ENCODE assay signal across 8 mouse cellular contexts in genomic region chr6:47650463-47651384, GRCm38 (mm10). TPM values are rescaled to one million over a fixed set of nuclear protein-coding genes. Genes with fewer than 3 reads are reported as not detected.
DNase-seq lines count a peak whose midpoint lies in the region; ATAC-seq and TF ChIP-seq lines count a peak whose summit lies in the region.

No protein-coding gene starts in this region.

- H3K4me3 ChIP-seq in bone marrow, adult 2 months (replicated peaks; ENCODE audit: control insufficient read depth, low read depth, low read length), result peak overlapping the region; percentile 67
- peak overlapping the region; percentile 68 for H3K4me3 ChIP-seq in embryonic facial prominence, embryonic 15.5 days (replicated peaks)
- H3K4me3 ChIP-seq in limb, embryonic 15.5 days, result peak overlapping the region; percentile 66

- 2% methylated on average over 46 of the region's 46 CpGs for WGBS in bone marrow, adult 2 months
- 3% methylated on average over 44 of the region's 46 CpGs for WGBS in embryonic facial prominence, embryonic 15.5 days
- WGBS in limb, embryonic 15.5 days, result 3% methylated on average over 46 of the region's 46 CpGs

- peak; percentile 99 for DNase-seq in 416B (ENCODE audit: low read depth)
- DNase-seq in heart, adult 8-10 months (ENCODE audit: low spot score), result peak; percentile 95
- peak; percentile 92 for DNase-seq in kidney, adult 9 months
- peak; percentile 87 to 92 for DNase-seq in monocyte, adult 2 months (ENCODE audit: low read depth in 1 of 2, low spot score in 2 of 2)
- DNase-seq in spleen, postnatal 36 days (ENCODE audit: low spot score in 2 of 2), result peak; percentile 82 to 88

- no peaks in the 10 kb centered on the region for H3K36me3 ChIP-seq in embryonic facial prominence, embryonic 15.5 days
- no peaks in the 10 kb centered on the region for H3K36me3 ChIP-seq in limb, embryonic 15.5 days

- H3K27me3 ChIP-seq in embryonic facial prominence, embryonic 15.5 days, result 0 out of 2 replicates have a peak, but pooled peaks cover 3% of the 10 kb centered on the region
- no peaks in the 10 kb centered on the region for H3K27me3 ChIP-seq in limb, embryonic 15.5 days

- ATAC-seq in embryonic facial prominence, embryonic 15.5 days (ENCODE audit: insufficient number of reproducible peaks, low FRiP score, low TSS enrichment, low read depth), result peak; percentile 95
- peak; percentile 94 for ATAC-seq in limb, embryonic 15.5 days (ENCODE audit: insufficient number of reproducible peaks, low FRiP score, low TSS enrichment, low read depth)

- H3K27ac ChIP-seq in bone marrow, adult 2 months (ENCODE audit: control insufficient read depth, insufficient read depth, low read depth, low read length, poor library complexity), result peak overlapping the region; percentile 51
- H3K27ac ChIP-seq in embryonic facial prominence, embryonic 15.5 days (replicated peaks), result peak overlapping the region; percentile 85
- peak overlapping the region; percentile 82 for H3K27ac ChIP-seq in limb, embryonic 15.5 days

- H3K4me1 ChIP-seq in bone marrow, adult 2 months (ENCODE audit: control insufficient read depth, insufficient read depth, low read length), result peaks cover 1% of the 10 kb centered on the region; the same call in 1 of the 2 replicates
- no peaks in the 10 kb centered on the region for H3K4me1 ChIP-seq in embryonic facial prominence, embryonic 15.5 days
- no peaks in the 10 kb centered on the region for H3K4me1 ChIP-seq in limb, embryonic 15.5 days

- H3K9ac ChIP-seq in embryonic facial prominence, embryonic 15.5 days, result peak overlapping the region; percentile 58
- H3K9ac ChIP-seq in limb, embryonic 15.5 days, result peak overlapping the region; percentile 55

- peak; percentile 73 for TF ChIP-seq CTCF in bone marrow, adult 2 months (IDR thresholded peaks at IDR 0.05; ENCODE audit: control insufficient read depth, insufficient read depth, low read length)

- peak overlapping the region; percentile 80 for H3K4me2 ChIP-seq in embryonic facial prominence, embryonic 15.5 days (replicated peaks)
- peak overlapping the region; percentile 75 for H3K4me2 ChIP-seq in limb, embryonic 15.5 days

- TF ChIP-seq POLR2A in bone marrow, adult 2 months (IDR thresholded peaks at IDR 0.05; ENCODE audit: borderline replicate concordance, control insufficient read depth, low read depth, low read length), result no peak

- no peaks in the 10 kb centered on the region for H3K9me3 ChIP-seq in embryonic facial prominence, embryonic 15.5 days (replicated peaks)
- H3K9me3 ChIP-seq in limb, embryonic 15.5 days, result no peaks in the 10 kb centered on the region

RNA-seq across cellular contexts. Expression of gene Ezh2, which starts 55.6 kb away (rescaled TPM):
- polyA plus RNA-seq in bone marrow, adult 2 months (2011; ENCODE audit: insufficient read depth, insufficient read length, low replicate concordance, missing spikeins), result 156 and 256 TPM in 2 replicates
- polyA plus RNA-seq in embryonic facial prominence, embryonic 15.5 days (2015; fragmentation: Nextera tagmentation; extraction: Ambion mirVana), result 79.1 and 85.4 TPM in 2 replicates
- 10 to 100 TPM in 1 of 4 experiments, 1 to 10 TPM in 3; 5.1 to 11.1 (median 8.1) TPM for total RNA-seq in heart, adult 8-10 months (2022)
- polyA plus RNA-seq in limb, embryonic 15.5 days (2015; fragmentation: Nextera tagmentation; extraction: Ambion mirVana), result 75.2 and 76.6 TPM in 2 replicates

Comparison
In these comparisons a context has a peak if more than half of its experiments do, and no peak if none do; other contexts are left out.
1. Peak in every context shown above with its lines: DNase-seq, ATAC-seq, H3K4me3 ChIP-seq and H3K27ac ChIP-seq.